Mouse (Mus musculus) CH12.LX (cell line): ENCODE data around the gene Kcnn1. TPM values are rescaled to one million over a fixed set of nuclear protein-coding genes. Genes with fewer than 3 reads are reported as not detected.

Source experiments
- DNase-seq: peaks from one replicate; pipeline ENCODE4 v3.0.0-alpha.2; 2013; ENCODE audit errors: extremely low read depth
- H3K27ac ChIP-seq: 2 replicates; pipeline ENCODE4 v1.5.1; 2012; ENCODE audit warnings: low read depth, mild to moderate bottlenecking, control low read depth, moderate library complexity; ENCODE audit not compliant: insufficient read depth
- H3K27me3 ChIP-seq: replicated peaks from 2 replicates; pipeline ENCODE3; 2012; ENCODE audit warnings: inconsistent platforms
- H3K36me3 ChIP-seq, 2 experiments: replicated peaks in 1 of 2; 2 replicates each; pipeline versions ENCODE3 to v1.6.1; 2012; ENCODE audit warnings: inconsistent platforms in 1 of 2, low read length in 1 of 2, mild to moderate bottlenecking in 1 of 2, mixed read lengths in 1 of 2, moderate library complexity in 1 of 2; ENCODE audit not compliant: control insufficient read depth in 1 of 2, insufficient read depth in 1 of 2
- H3K4me1 ChIP-seq, 2 experiments: 2 replicates each; pipeline ENCODE4 v1.6.1; 2012; ENCODE audit warnings: inconsistent platforms in 1 of 2, moderate library complexity in 1 of 2; ENCODE audit not compliant: insufficient read depth in 2 of 2, control insufficient read depth in 1 of 2
- H3K4me2 ChIP-seq: 2 replicates; pipeline ENCODE4 v1.6.1; 2012; ENCODE audit warnings: low read depth, mild to moderate bottlenecking, control low read depth; ENCODE audit not compliant: poor library complexity, insufficient read depth, severe bottlenecking
- H3K4me3 ChIP-seq, 3 experiments: fragments of 150-350 bp in 1 of 3; sonication (generic) in 1 of 3; replicated peaks in 1 of 3; 2 replicates each; pipeline versions ENCODE3 to v1.5.1; 2011 to 2012; ENCODE audit warnings: low read depth in 2 of 3, low read length in 2 of 3, mild to moderate bottlenecking in 2 of 3, moderate library complexity in 2 of 3, control low read depth in 1 of 3, improper control_type of control experiment in 1 of 3, inconsistent platforms in 1 of 3, mixed read lengths in 1 of 3; ENCODE audit not compliant: poor library complexity in 1 of 3
- H3K79me2 ChIP-seq: replicated peaks from 2 replicates; pipeline ENCODE4 v1.6.1; 2012; ENCODE audit warnings: mild to moderate bottlenecking, moderate library complexity; ENCODE audit not compliant: control insufficient read depth, poor library complexity, insufficient read depth, severe bottlenecking; ENCODE audit errors: extremely low read depth
- H3K9ac ChIP-seq: 2 replicates; pipeline ENCODE4 v1.6.1; 2012; ENCODE audit warnings: low read depth, mild to moderate bottlenecking, control low read depth, moderate library complexity; ENCODE audit not compliant: insufficient read depth
- H3K9me3 ChIP-seq: replicated peaks from 2 replicates; pipeline ENCODE3; 2012; ENCODE audit warnings: low read length, inconsistent platforms, mixed read lengths
- CHD2 ChIP-seq: IDR thresholded peaks from 2 replicates; pipeline ENCODE4 v1.6.1; 2011; ENCODE audit warnings: low read length, improper control_type of control experiment
- CTCF ChIP-seq, 2 experiments: IDR thresholded peaks in 1 of 2; conservative IDR thresholded peaks in 1 of 2; 2 replicates each; pipeline ENCODE4 v1.5.1; 2011 to 2012; ENCODE audit warnings: low read depth in 2 of 2, low read length in 2 of 2, improper control_type of control experiment in 1 of 2, inconsistent platforms in 1 of 2, mild to moderate bottlenecking in 1 of 2, moderate library complexity in 1 of 2
- ETS1 ChIP-seq: conservative IDR thresholded peaks from 2 replicates; pipeline ENCODE4 v1.6.1; 2012; ENCODE audit warnings: low read depth, mild to moderate bottlenecking, inconsistent platforms, low read length, improper control_type of control experiment, moderate library complexity
- GABPA ChIP-seq: IDR thresholded peaks from 2 replicates; pipeline ENCODE4 v1.6.1; 2012; ENCODE audit warnings: low read depth, low read length, improper control_type of control experiment, inconsistent platforms; ENCODE audit not compliant: insufficient replicate concordance
- JUN ChIP-seq: IDR thresholded peaks from 2 replicates; pipeline ENCODE4 v1.6.1; 2011; ENCODE audit warnings: low read depth, mild to moderate bottlenecking, low read length, improper control_type of control experiment, moderate library complexity; ENCODE audit not compliant: insufficient read depth
- MAZ ChIP-seq: IDR thresholded peaks from 2 replicates; pipeline ENCODE4 v1.6.1; 2012; ENCODE audit warnings: low read depth, mild to moderate bottlenecking, inconsistent platforms, low read length, improper control_type of control experiment, moderate library complexity
- MEF2A ChIP-seq: IDR thresholded peaks from 2 replicates; pipeline ENCODE4 v1.6.1; 2014; ENCODE audit warnings: low read depth, mild to moderate bottlenecking, inconsistent platforms, low read length, improper control_type of control experiment, borderline replicate concordance
- MXI1 ChIP-seq: IDR thresholded peaks from 2 replicates; pipeline ENCODE4 v1.6.1; 2011; ENCODE audit warnings: mild to moderate bottlenecking, low read depth, low read length, improper control_type of control experiment
- NELFE ChIP-seq: IDR thresholded peaks from 2 replicates; pipeline ENCODE4 v1.6.1; 2011; ENCODE audit warnings: low read depth, low read length, improper control_type of control experiment
- NRF1 ChIP-seq: IDR thresholded peaks from 2 replicates; pipeline ENCODE4 v1.6.1; 2014; ENCODE audit warnings: low read depth, mild to moderate bottlenecking, inconsistent platforms, low read length, improper control_type of control experiment, moderate library complexity
- PAX5 ChIP-seq: IDR thresholded peaks from 2 replicates; pipeline ENCODE4 v1.6.1; 2012; ENCODE audit warnings: low read length, inconsistent platforms, mixed read lengths
- POLR2AphosphoS2 ChIP-seq: IDR thresholded peaks from 2 replicates; pipeline ENCODE4 v1.6.1; 2011; ENCODE audit warnings: low read depth, low read length, improper control_type of control experiment
- RAD21 ChIP-seq: IDR thresholded peaks from 2 replicates; pipeline ENCODE4 v1.6.1; 2011; ENCODE audit warnings: low read depth, mild to moderate bottlenecking, low read length, improper control_type of control experiment, moderate library complexity
- SIN3A ChIP-seq: IDR thresholded peaks from 2 replicates; pipeline ENCODE4 v1.6.1; 2012; ENCODE audit warnings: low read length, improper control_type of control experiment, inconsistent platforms
- SMC3 ChIP-seq: IDR thresholded peaks from 2 replicates; pipeline ENCODE4 v1.6.1; 2011; ENCODE audit warnings: low read depth, low read length, improper control_type of control experiment
- USF1 ChIP-seq: IDR thresholded peaks from 2 replicates; pipeline ENCODE4 v1.6.1; 2014; ENCODE audit warnings: low read depth, mild to moderate bottlenecking, inconsistent platforms, low read length, improper control_type of control experiment
- USF2 ChIP-seq: conservative IDR thresholded peaks from 2 replicates; pipeline ENCODE4 v1.6.1; 2011; ENCODE audit warnings: low read depth, low read length, improper control_type of control experiment
- ZNF384 ChIP-seq: IDR thresholded peaks from 2 replicates; pipeline ENCODE4 v1.6.1; 2012; ENCODE audit warnings: low read depth, low read length, improper control_type of control experiment, inconsistent platforms
- dilution Hi-C: fragments of 300-500 bp; cut with MboI; formaldehyde crosslinking; loops from 2 replicates; pipeline ENCODE4 v1.14.3; 2020; ENCODE audit warnings: low sequenced_read_pairs; ENCODE audit not compliant: extremely low pct_unique_long_range_greater_than_20kb, extremely low pct_ligation_motif_present
- in situ Hi-C: fragments of 300-500 bp; cut with MboI; formaldehyde crosslinking; loops from 3 replicates; pipeline ENCODE4 v1.14.3; 2019; ENCODE audit warnings: low sequenced_read_pairs, low pct_ligation_motif_present, low pct_unique_long_range_greater_than_20kb, mixed read lengths
- polyA plus RNA-seq: library from polyadenylated mRNA; unstranded; fragments of >175 nt; gene quantifications from 2 replicates; pipeline ENCODE4 v1.2.1, GENCODE M21; 2012; ENCODE audit warnings: low read depth; ENCODE audit not compliant: insufficient read length
- total RNA-seq, 2 experiments: library from RNA; depleted of rRNA; stranded (reverse); fragments of 300-350 nt in 1 of 2; fragments of >200 nt in 1 of 2; gene quantifications; 2 replicates each; pipeline ENCODE4 v1.2.3; 2012 to 2014

Kcnn1 gene
- total and polyA plus RNA-seq, 3 experiments, result 0.21 TPM; not detected in 2

DNA sequence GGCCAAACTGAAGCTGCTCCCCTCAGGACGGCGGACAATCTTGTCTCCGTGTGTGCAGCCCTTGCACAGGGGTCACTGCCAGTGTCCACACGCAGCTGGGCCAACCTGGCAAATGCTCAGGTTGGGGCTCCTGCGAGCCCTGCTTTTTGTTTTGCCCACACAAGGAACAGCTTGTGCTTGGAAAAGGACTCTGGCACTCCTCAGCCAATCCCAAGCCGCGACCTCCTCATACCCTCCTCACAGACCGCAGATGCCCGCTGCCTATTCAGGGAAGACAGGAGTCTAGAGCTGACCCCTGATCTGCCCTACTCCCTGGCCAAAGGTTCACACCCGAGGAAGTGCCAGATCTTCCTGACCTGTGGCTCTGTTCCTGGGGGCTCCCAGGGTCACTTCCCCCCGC lies 30.7 kb downstream of the Kcnn1 start:
- TF ChIP-seq PAX5, result no peak
- no peak for TF ChIP-seq USF2
- no peak for TF ChIP-seq JUN
- no peak for TF ChIP-seq GABPA
- no peak for TF ChIP-seq MXI1
- no peak for TF ChIP-seq RAD21
- no peak for TF ChIP-seq ZNF384
- no peak for TF ChIP-seq USF1
- Histone ChIP-seq H3K27ac (no peak overlapping the region), H3K27me3 (no peaks in the 10 kb centered on the region), H3K79me2 (no peaks in the 10 kb centered on the region), H3K4me1 (peaks cover 13 to 21% of the 10 kb centered on the region in 2 experiments), H3K9ac (no peak overlapping the region), H3K4me3 (no peak overlapping the region), H3K36me3 (peaks cover 12 to 27% of the 10 kb centered on the region in 2 experiments), H3K4me2 (no peak overlapping the region), H3K9me3 (no peaks in the 10 kb centered on the region)
- dilution Hi-C loops (no loop called here), in situ Hi-C loops (no loop called here)
- DNase-seq, result no peak

DNA sequence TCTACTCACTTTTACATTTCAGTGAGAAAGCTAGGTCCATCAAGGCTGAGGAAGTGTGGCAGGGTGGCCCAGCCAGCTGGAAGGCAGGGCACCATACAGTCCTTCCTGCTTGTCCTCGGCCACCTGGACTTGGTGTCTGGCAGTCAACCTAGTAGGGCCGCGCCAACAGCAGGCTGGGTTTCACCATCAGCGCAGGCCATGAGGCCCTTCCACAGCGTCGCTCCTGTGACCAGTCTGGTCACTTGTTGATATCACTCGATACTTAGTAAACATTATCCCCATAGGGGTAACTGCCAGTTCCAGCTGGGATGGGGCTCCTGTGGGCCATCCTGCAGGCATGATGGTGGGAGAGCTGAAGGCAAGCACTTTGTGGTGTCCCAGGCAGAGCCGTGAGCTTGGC lies 31.5 kb downstream of the Kcnn1 start:
- H3K4me3 ChIP-seq, result no peak overlapping the region
- H3K4me1 ChIP-seq, result peaks cover 13 to 21% of the 10 kb centered on the region in 2 experiments
- H3K27me3 ChIP-seq, result no peaks in the 10 kb centered on the region
- peaks cover 6 to 19% of the 10 kb centered on the region in 2 experiments for H3K36me3 ChIP-seq
- no peak for DNase-seq
- H3K27ac ChIP-seq, result no peak overlapping the region
- no peaks in the 10 kb centered on the region for H3K79me2 ChIP-seq
- in situ Hi-C loops (no loop called here), dilution Hi-C loops (no loop called here)
- peaks cover 3% of the 10 kb centered on the region for H3K9me3 ChIP-seq
- no peak for TF ChIP-seq NELFE
- no peak for TF ChIP-seq CTCF (conservative IDR thresholded peaks at IDR 0.05 in 1 of 2, IDR thresholded peaks at IDR 0.05 in 1 of 2; ENCODE audit: low read depth in 2 of 2, low read length in 2 of 2)
- TF ChIP-seq JUN, result no peak
- no peak for TF ChIP-seq MEF2A
- TF ChIP-seq POLR2AphosphoS2, result no peak
- no peak for TF ChIP-seq SIN3A
- TF ChIP-seq MXI1, result no peak
- TF ChIP-seq SMC3, result no peak
- TF ChIP-seq ETS1, result no peak
- no peak for TF ChIP-seq CHD2
- no peak for TF ChIP-seq GABPA
- TF ChIP-seq MAZ, result no peak
- no peak for TF ChIP-seq NRF1
- no peak overlapping the region for H3K9ac ChIP-seq
- no peak overlapping the region for H3K4me2 ChIP-seq
